Mouse (Mus musculus): ENCODE results near the gene Arhgap24.

DNA sequence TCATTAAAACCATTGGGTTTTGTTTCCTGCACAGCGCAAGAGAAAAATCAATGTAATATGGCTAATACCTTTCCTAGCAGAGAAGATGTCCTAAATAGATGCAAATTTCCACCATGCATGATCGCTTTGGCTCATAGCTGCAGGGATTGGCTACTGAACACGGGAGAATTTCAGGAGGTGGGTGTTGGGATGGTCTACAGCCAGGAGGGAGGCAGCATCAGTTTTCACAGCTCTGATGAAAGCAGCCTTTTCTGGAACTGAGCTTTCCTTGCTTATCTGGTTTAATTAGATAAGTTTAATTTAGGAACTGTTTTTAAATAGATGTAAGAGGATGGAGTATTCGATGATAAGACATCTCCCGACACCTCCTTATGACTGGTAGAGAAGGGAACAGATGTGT lies 217.2 kb downstream of the Arhgap24 start:
- TF ChIP-seq CTCF (IDR thresholded peaks at IDR 0.05; ENCODE audit: low read depth) (no peak), EP300 (IDR thresholded peaks at IDR 0.05; ENCODE audit: low read depth) (no peak)

Data from liver, postnatal 0 days (tissue).